Mouse (Mus musculus) embryonic facial prominence, embryonic 14.5 days (tissue): ENCODE results near the gene Atp13a5. TPM values are rescaled to one million over a fixed set of nuclear protein-coding genes. Genes with fewer than 3 reads are reported as not detected.
A peak's percentile ranks its signal among the peaks of the same experiment; 100 is the strongest.

ENCODE experiments used
- ATAC-seq: fragments of 200-750 bp; cut with Nextera tagmentation; 2 replicates; pipeline ENCODE4 v1.8.0; 2017; ENCODE audit warnings: low read depth, moderate number of reproducible peaks, moderate TSS enrichment
- DNase-seq: peaks from one replicate; pipeline ENCODE4 v3.0.0-alpha.2; 2015; ENCODE audit warnings: low spot score
- H3K27ac ChIP-seq: fragments of 300-500 bp; sonication (generic); replicated peaks from 2 replicates; pipeline ENCODE4 v1.5.1; 2014; ENCODE audit warnings: low read depth, mild to moderate bottlenecking, low read length, moderate library complexity
- H3K27me3 ChIP-seq: fragments of 300-500 bp; sonication (generic); replicated peaks from 2 replicates; pipeline ENCODE4 v1.6.1; 2014; ENCODE audit warnings: low read length; ENCODE audit not compliant: control insufficient read depth, insufficient read depth
- H3K36me3 ChIP-seq: fragments of 300-500 bp; sonication (generic); 2 replicates; pipeline ENCODE4 v1.6.1; 2014; ENCODE audit warnings: low read length, mixed read lengths; ENCODE audit not compliant: control insufficient read depth, insufficient read depth
- H3K4me1 ChIP-seq: fragments of 300-500 bp; sonication (generic); 2 replicates; pipeline ENCODE4 v1.6.1; 2014; ENCODE audit warnings: antibody characterized with exemption, low read length; ENCODE audit not compliant: control insufficient read depth, insufficient read depth
- H3K4me2 ChIP-seq: fragments of 300-500 bp; sonication (generic); 2 replicates; pipeline ENCODE4 v1.6.1; 2014; ENCODE audit warnings: low read depth, mild to moderate bottlenecking, low read length, moderate library complexity, mixed read lengths
- H3K4me3 ChIP-seq: fragments of 300-500 bp; sonication (generic); 2 replicates; pipeline ENCODE4 v1.5.1; 2014; ENCODE audit warnings: low read depth, mild to moderate bottlenecking, low read length
- H3K9ac ChIP-seq: fragments of 300-500 bp; sonication (generic); 2 replicates; pipeline ENCODE4 v1.6.1; 2014; ENCODE audit warnings: low read depth, mild to moderate bottlenecking, low read length, moderate library complexity, mixed read lengths
- H3K9me3 ChIP-seq: fragments of 300-500 bp; sonication (generic); 2 replicates; pipeline ENCODE4 v1.6.1; 2016; ENCODE audit warnings: low read length; ENCODE audit not compliant: control insufficient read depth
- WGBS: fragments of 180-500 bp; shearing (Covaris S2); extraction: QIAGEN DNeasy Blood & Tissue Kit; methylation state at CpG from one replicate; pipeline ENCODE4 v1.1.7; 2014; 5-methylcytosine and 5-hydroxymethylcytosine counted together
- polyA plus RNA-seq: library from polyadenylated mRNA; unstranded; fragments of >200 nt; fragmentation: Nextera tagmentation; extraction: Ambion mirVana; gene quantifications from 2 replicates; pipeline ENCODE4 v1.2.1, GENCODE M21; 2014

The Atp13a5 gene
- polyA plus RNA-seq: 0.87 and 1.0 TPM in 2 replicates

GRCm38 (mm10) chr16:29378458-29378857, at the start of gene Atp13a5:
Gene Atp13a5, minus strand, starts transcription at chr16:29378732.
- WGBS: 74% methylated on average over 4 of the region's 4 CpGs
- DNase-seq: peak; percentile 56

GRCm38 (mm10) chr16:29414822-29415221, 36.3 kb upstream of the Atp13a5 start:
- Histone ChIP-seq H3K27ac (no peak overlapping the region), H3K9ac (no peak overlapping the region), H3K4me3 (no peak overlapping the region), H3K27me3 (no peaks in the 10 kb centered on the region), H3K4me2 (no peak overlapping the region), H3K36me3 (no peaks in the 10 kb centered on the region), H3K9me3 (no peaks in the 10 kb centered on the region), H3K4me1 (no peaks in the 10 kb centered on the region)
- DNase-seq: no peak
- no peak for ATAC-seq
- 85% methylated on average over 6 of the region's 6 CpGs for WGBS

More at GRCm38 (mm10) chr16:29378458-29378857, at the start of gene Atp13a5:
- Histone ChIP-seq H3K27me3 (no peaks in the 10 kb centered on the region), H3K4me2 (no peak within 1 kb of the TSS), H3K9ac (no peak within 1 kb of the TSS), H3K9me3 (no peaks in the 10 kb centered on the region), H3K4me3 (no peak within 1 kb of the TSS), H3K27ac (no peak within 1 kb of the TSS), H3K4me1 (no peaks in the 10 kb centered on the region), H3K36me3 (no peaks in the 10 kb centered on the region)
- peak; percentile 76 for ATAC-seq

- 90% methylated on average over 10 of the region's 10 CpGs for WGBS
- Histone ChIP-seq H3K36me3 (no peaks in the 10 kb centered on the region), H3K27me3 (no peaks in the 10 kb centered on the region), H3K27ac (no peak overlapping the region), H3K4me2 (no peak overlapping the region), H3K4me3 (no peak overlapping the region), H3K9me3 (no peaks in the 10 kb centered on the region), H3K9ac (no peak overlapping the region), H3K4me1 (no peaks in the 10 kb centered on the region)
- DNase-seq (no peak), ATAC-seq (no peak)
These were observed 28.8 kb upstream of the Atp13a5 start for GRCm38 (mm10) chr16:29407319-29407718.

GRCm38 (mm10) chr16:29399079-29399478, 20.5 kb upstream of the Atp13a5 start:
- H3K9ac ChIP-seq: no peak overlapping the region
- H3K4me1 ChIP-seq: no peaks in the 10 kb centered on the region
- no peak overlapping the region for H3K4me3 ChIP-seq
- H3K4me2 ChIP-seq: no peak overlapping the region
- H3K9me3 ChIP-seq: no peaks in the 10 kb centered on the region
- no peak overlapping the region for H3K27ac ChIP-seq
- H3K27me3 ChIP-seq: no peaks in the 10 kb centered on the region
- WGBS: 83% methylated on average over 2 of the region's 2 CpGs
- DNase-seq: no peak
- no peaks in the 10 kb centered on the region for H3K36me3 ChIP-seq
- ATAC-seq: no peak

GRCm38 (mm10) chr16:29384781-29385180, 6.2 kb upstream of the Atp13a5 start:
- 75% methylated on average over 4 of the region's 4 CpGs for WGBS
- ATAC-seq: no peak
- no peak overlapping the region for H3K4me3 ChIP-seq

GRCm38 (mm10) chr16:29374636-29375035, 3.9 kb downstream of the Atp13a5 start:
- no peaks in the 10 kb centered on the region for H3K9me3 ChIP-seq
- 81% methylated on average over 8 of the region's 8 CpGs for WGBS
- ATAC-seq: no peak
- H3K4me2 ChIP-seq: no peak overlapping the region
- DNase-seq: no peak
- no peak overlapping the region for H3K9ac ChIP-seq
- H3K4me1 ChIP-seq: no peaks in the 10 kb centered on the region
- H3K4me3 ChIP-seq: no peak overlapping the region
- no peaks in the 10 kb centered on the region for H3K36me3 ChIP-seq
- H3K27ac ChIP-seq: no peak overlapping the region
- H3K27me3 ChIP-seq: no peaks in the 10 kb centered on the region

More at GRCm38 (mm10) chr16:29384781-29385180, 6.2 kb upstream of the Atp13a5 start:
- Histone ChIP-seq H3K27ac (no peak overlapping the region), H3K9me3 (no peaks in the 10 kb centered on the region), H3K27me3 (no peaks in the 10 kb centered on the region), H3K36me3 (no peaks in the 10 kb centered on the region), H3K4me2 (no peak overlapping the region), H3K4me1 (no peaks in the 10 kb centered on the region), H3K9ac (no peak overlapping the region)
- DNase-seq: no peak

GRCm38 (mm10) chr16:29331351-29332044, 47.0 kb downstream of the Atp13a5 start:
- ATAC-seq (peak; percentile 54; the same call in 1 of the 2 replicates), DNase-seq (peak; percentile 62)
- Histone ChIP-seq H3K36me3 (no peaks in the 10 kb centered on the region), H3K9me3 (no peaks in the 10 kb centered on the region), H3K9ac (no peak overlapping the region), H3K4me3 (no peak overlapping the region), H3K4me1 (0 out of 2 replicates have a peak, but pooled peaks cover 5% of the 10 kb centered on the region), H3K27ac (no peak overlapping the region), H3K27me3 (no peaks in the 10 kb centered on the region), H3K4me2 (no peak overlapping the region)
- WGBS: 67% methylated on average over 3 of the region's 3 CpGs

- ATAC-seq (no peak), DNase-seq (no peak)
- Histone ChIP-seq H3K4me2 (no peak overlapping the region), H3K27me3 (no peaks in the 10 kb centered on the region), H3K9ac (no peak overlapping the region), H3K4me3 (no peak overlapping the region), H3K4me1 (0 out of 2 replicates have a peak, but pooled peaks cover 5% of the 10 kb centered on the region), H3K36me3 (no peaks in the 10 kb centered on the region), H3K27ac (no peak overlapping the region), H3K9me3 (no peaks in the 10 kb centered on the region)
- 75% methylated on average over 5 of the region's 5 CpGs for WGBS
These were observed 47.6 kb downstream of the Atp13a5 start for GRCm38 (mm10) chr16:29330948-29331347.

- no peaks in the 10 kb centered on the region for H3K27me3 ChIP-seq
- H3K4me2 ChIP-seq: no peak overlapping the region
- DNase-seq (no peak), ATAC-seq (no peak)
- no peak overlapping the region for H3K4me3 ChIP-seq
- no peaks in the 10 kb centered on the region for H3K9me3 ChIP-seq
- 0 out of 2 replicates have a peak, but pooled peaks cover 5% of the 10 kb centered on the region for H3K4me1 ChIP-seq
- H3K27ac ChIP-seq: no peak overlapping the region
- 85% methylated on average over 2 of the region's 2 CpGs for WGBS
- no peak overlapping the region for H3K9ac ChIP-seq
- H3K36me3 ChIP-seq: no peaks in the 10 kb centered on the region
These were observed 49.3 kb downstream of the Atp13a5 start for GRCm38 (mm10) chr16:29329213-29329612.
